Mouse (Mus musculus) thymus, postnatal 4 days (tissue): ENCODE results near the gene Lpcat1.

Experiments used
- DNase-seq: peaks from one replicate; pipeline ENCODE4 v3.0.0; 2021

Lpcat1 gene

DNA sequence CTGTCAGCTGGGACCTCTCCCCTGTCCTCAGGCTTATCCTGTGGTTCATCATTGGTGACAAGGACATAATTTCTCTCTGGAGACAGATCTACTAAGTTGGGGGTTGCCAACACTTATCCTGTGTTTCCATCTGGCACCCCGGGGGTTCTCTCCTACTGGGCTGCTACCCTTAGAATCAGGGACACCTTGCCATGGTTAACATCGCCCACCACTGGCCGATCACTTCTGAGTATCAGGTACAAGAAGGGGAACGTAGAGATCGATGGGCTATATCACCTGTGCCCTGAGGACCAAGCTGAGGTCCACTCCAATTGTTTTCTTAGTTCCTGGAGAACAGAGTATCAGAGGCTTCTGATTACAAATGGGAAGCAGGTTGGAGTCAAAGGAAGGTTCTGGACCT, 97.2 kb downstream of the Lpcat1 start:
- DNase-seq, result no peak
